Mouse (Mus musculus): Measurements from ENCODE around the gene Robo4. TPM values are rescaled to one million over a fixed set of nuclear protein-coding genes. Genes with fewer than 3 reads are reported as not detected.

Gene Robo4
- polyA plus RNA-seq, 1 experiment, result 6.6 TPM

GRCm38 (mm10) chr9:37461571-37461970 is 59.9 kb downstream of the Robo4 start:
- Histone ChIP-seq H3K36me3 (ENCODE audit: control insufficient read depth, insufficient read depth, low read length) (no peaks in the 10 kb centered on the region), H3K27me3 (ENCODE audit: control insufficient read depth, insufficient read depth, low read length) (peaks cover 13% of the 10 kb centered on the region), H3K27ac (ENCODE audit: control insufficient read depth, insufficient read depth, low read length) (no peak overlapping the region), H3K4me3 (ENCODE audit: control insufficient read depth, insufficient read depth, low read length) (no peak overlapping the region), H3K4me1 (replicated peaks; ENCODE audit: control insufficient read depth, insufficient read depth, low read length) (no peaks in the 10 kb centered on the region)
- no peak for DNase-seq
- 10% methylated on average over 3 of the region's 3 CpGs for WGBS
- TF ChIP-seq POLR2A (IDR thresholded peaks at IDR 0.05; ENCODE audit: control insufficient read depth, extremely low read depth, insufficient read depth, low read length, poor library complexity) (no peak), CTCF (IDR thresholded peaks at IDR 0.05; ENCODE audit: borderline replicate concordance, control insufficient read depth, extremely low read depth, insufficient read depth, low read length, poor library complexity) (no peak)

DNA sequence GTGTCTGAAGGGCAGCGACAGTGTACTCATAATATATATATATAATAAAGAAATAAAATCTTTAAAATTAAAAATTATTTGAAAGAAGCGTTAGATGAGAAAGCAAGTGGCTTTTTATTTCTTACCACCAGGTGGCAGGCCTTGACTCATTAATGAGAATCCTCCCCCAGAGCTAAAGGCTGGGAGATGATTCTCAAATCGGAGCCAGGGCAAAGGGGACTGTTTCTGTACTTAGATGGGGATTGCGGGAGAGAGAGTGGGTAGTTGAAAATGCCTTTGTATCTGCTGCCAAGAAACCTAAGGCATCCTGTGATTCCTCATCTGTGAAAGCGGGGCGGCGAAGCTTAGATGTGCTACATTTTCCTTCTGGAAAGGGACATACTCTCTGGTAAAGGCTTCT is 61.1 kb downstream of the Robo4 start:
- H3K27ac ChIP-seq (ENCODE audit: control insufficient read depth, insufficient read depth, low read length), result no peak overlapping the region
- H3K4me3 ChIP-seq (ENCODE audit: control insufficient read depth, insufficient read depth, low read length), result no peak overlapping the region
- peak; percentile 30 for DNase-seq
- H3K36me3 ChIP-seq (ENCODE audit: control insufficient read depth, insufficient read depth, low read length), result no peaks in the 10 kb centered on the region
- WGBS, result 30% methylated on average over 7 of the region's 7 CpGs
- H3K4me1 ChIP-seq (replicated peaks; ENCODE audit: control insufficient read depth, insufficient read depth, low read length), result no peaks in the 10 kb centered on the region
- TF ChIP-seq POLR2A (IDR thresholded peaks at IDR 0.05; ENCODE audit: control insufficient read depth, extremely low read depth, insufficient read depth, low read length, poor library complexity) (no peak), CTCF (IDR thresholded peaks at IDR 0.05; ENCODE audit: borderline replicate concordance, control insufficient read depth, extremely low read depth, insufficient read depth, low read length, poor library complexity) (no peak)
- peaks cover 10% of the 10 kb centered on the region for H3K27me3 ChIP-seq (ENCODE audit: control insufficient read depth, insufficient read depth, low read length)

Other genes with a start within 250 kb of the Robo4 start
- 2.7 and 2.9 TPM in 2 replicates for gene Tmem218, start 193.7 kb upstream of the Robo4 start, polyA plus RNA-seq (2012; rRNA removed)
- gene Slc37a2, start 146.2 kb upstream of the Robo4 start, polyA plus RNA-seq (2012; rRNA removed), result 38.2 and 44.1 TPM in 2 replicates
- gene Ccdc15, start 53.5 kb upstream of the Robo4 start, polyA plus RNA-seq (2012; rRNA removed), result 6.2 and 10.7 TPM in 2 replicates
- gene Hepacam, start 34.5 kb upstream of the Robo4 start, polyA plus RNA-seq (2012; rRNA removed), result 0.09 and 0.14 TPM in 2 replicates
- 0.78 and 0.94 TPM in 2 replicates for gene Robo3, start 31.3 kb downstream of the Robo4 start, polyA plus RNA-seq (2012; rRNA removed)
- gene Msantd2, start 87.4 kb downstream of the Robo4 start, polyA plus RNA-seq (2012; rRNA removed), result 42.8 and 42.9 TPM in 2 replicates
- 9.6 and 14.1 TPM in 2 replicates for gene Esam, start 126.2 kb downstream of the Robo4 start, polyA plus RNA-seq (2012; rRNA removed)
- gene Vsig2, start 137.4 kb downstream of the Robo4 start, polyA plus RNA-seq (2012; rRNA removed), result 1.5 and 3.3 TPM in 2 replicates
- 14.2 and 16.2 TPM in 2 replicates for gene Nrgn, start 151.0 kb downstream of the Robo4 start, polyA plus RNA-seq (2012; rRNA removed)
- gene Siae, start 153.8 kb downstream of the Robo4 start, polyA plus RNA-seq (2012; rRNA removed), result 9.0 and 10.0 TPM in 2 replicates
- 0.20 and 0.47 TPM in 2 replicates for gene Spa17, start 211.8 kb downstream of the Robo4 start, polyA plus RNA-seq (2012; rRNA removed)

All from thymus, adult 2 months (tissue).